13 mouse cellular contexts compared by ENCODE assay signal in genomic region chr10:68445244-68445811, GRCm38 (mm10).
DNase-seq lines count a peak whose midpoint lies in the region; ATAC-seq lines count a peak whose summit lies in the region.
"Had no signal": no experiment of that assay in that cellular context is flagged by ENCODE, and none has a peak within 500 bp of the region (broad histone marks: within the 10 kb centered on the region; RNA-seq: fewer than 3 reads in every experiment).

No protein-coding gene starts in this region.

- H3K27ac ChIP-seq in heart, embryonic 15.5 days = peak overlapping the region; percentile 71; the same call in 1 of the 2 replicates
- 0 out of 2 replicates have a peak overlapping the region, but pooled peaks have one; percentile 76 for H3K27ac ChIP-seq in liver, embryonic 12.5 days
- H3K27ac ChIP-seq in hindbrain, embryonic 13.5 days = no peak overlapping the region
- H3K27ac ChIP-seq: hindbrain, embryonic 12.5 days had no signal

- no peaks in the 10 kb centered on the region for H3K36me3 ChIP-seq in heart, embryonic 15.5 days
- H3K36me3 ChIP-seq in liver, embryonic 12.5 days = no peaks in the 10 kb centered on the region
- no peaks in the 10 kb centered on the region for H3K36me3 ChIP-seq in hindbrain, embryonic 13.5 days
- H3K36me3 ChIP-seq: hindbrain, embryonic 12.5 days had no signal

- no peak for DNase-seq in heart, adult 8-10 months (ENCODE audit: low spot score)
- DNase-seq in thymus, postnatal 4 days = peak; percentile 15
- DNase-seq in thymus, postnatal 14 days = no peak
- no peak for DNase-seq in cerebellum, postnatal 25 days
- no peak for DNase-seq in gastrocnemius, postnatal 10 days
- DNase-seq: embryo, embryonic 11 days; lung, postnatal 14 days; retina, postnatal 1 day had no signal

- peaks cover 22% of the 10 kb centered on the region for H3K4me1 ChIP-seq in heart, embryonic 15.5 days (replicated peaks)
- H3K4me1 ChIP-seq in liver, embryonic 12.5 days = peaks cover 36% of the 10 kb centered on the region
- peaks cover 7% of the 10 kb centered on the region; the same call in 1 of the 2 replicates for H3K4me1 ChIP-seq in hindbrain, embryonic 13.5 days (replicated peaks)

- no peaks in the 10 kb centered on the region for H3K27me3 ChIP-seq in heart, embryonic 15.5 days
- H3K27me3 ChIP-seq in liver, embryonic 12.5 days (replicated peaks) = no peaks in the 10 kb centered on the region
- no peaks in the 10 kb centered on the region for H3K27me3 ChIP-seq in hindbrain, embryonic 13.5 days
- H3K27me3 ChIP-seq: hindbrain, embryonic 12.5 days had no signal

- H3K9ac ChIP-seq in heart, embryonic 15.5 days = no peak overlapping the region
- H3K9ac ChIP-seq in liver, embryonic 12.5 days = no peak overlapping the region
- no peak overlapping the region for H3K9ac ChIP-seq in hindbrain, embryonic 13.5 days
- H3K9ac ChIP-seq: hindbrain, embryonic 12.5 days had no signal

- WGBS in heart, embryonic 15.5 days = 67% methylated on average over 8 of the region's 8 CpGs
- 59% methylated on average over 8 of the region's 8 CpGs for WGBS in liver, embryonic 12.5 days (ENCODE audit: insufficient replicate concordance)
- WGBS in hindbrain, embryonic 13.5 days = 49% methylated on average over 8 of the region's 8 CpGs

- H3K4me3 ChIP-seq in heart, embryonic 15.5 days = no peak overlapping the region
- no peak overlapping the region for H3K4me3 ChIP-seq in liver, embryonic 12.5 days
- no peak overlapping the region for H3K4me3 ChIP-seq in hindbrain, embryonic 13.5 days
- H3K4me3 ChIP-seq: hindbrain, embryonic 12.5 days; myocyte had no signal

- ATAC-seq in heart, embryonic 15.5 days (replicated peaks; ENCODE audit: insufficient number of reproducible peaks, insufficient read depth, low FRiP score, low read depth) = no peak
- no peak for ATAC-seq in liver, embryonic 12.5 days
- ATAC-seq in hindbrain, embryonic 13.5 days (ENCODE audit: low FRiP score) = no peak

- no peaks in the 10 kb centered on the region for H3K9me3 ChIP-seq in heart, embryonic 15.5 days (replicated peaks)
- no peaks in the 10 kb centered on the region for H3K9me3 ChIP-seq in liver, embryonic 12.5 days (replicated peaks)
- H3K9me3 ChIP-seq in hindbrain, embryonic 13.5 days = no peaks in the 10 kb centered on the region
- H3K9me3 ChIP-seq: hindbrain, embryonic 12.5 days had no signal

- H3K4me2 ChIP-seq in heart, embryonic 15.5 days = peak overlapping the region; percentile 23; the same call in 1 of the 2 replicates
- H3K4me2 ChIP-seq in liver, embryonic 12.5 days = peak overlapping the region; percentile 41; the same call in 1 of the 2 replicates
- no peak overlapping the region for H3K4me2 ChIP-seq in hindbrain, embryonic 13.5 days
- H3K4me2 ChIP-seq: hindbrain, embryonic 12.5 days had no signal
